Mouse (Mus musculus) lung, adult 2 months (tissue): ENCODE data around the gene Pear1. TPM values are rescaled to one million over a fixed set of nuclear protein-coding genes. Genes with fewer than 3 reads are reported as not detected.

Experiments used
- DNase-seq: peaks from one replicate; pipeline ENCODE4 v3.0.0; 2022
- H3K4me1 ChIP-seq: fragments of 200-500 bp; 2 replicates; pipeline ENCODE4 v1.6.1; 2011; ENCODE audit warnings: low read length; ENCODE audit not compliant: control insufficient read depth, insufficient read depth
- H3K4me3 ChIP-seq: fragments of 200-500 bp; replicated peaks from 2 replicates; pipeline ENCODE3; 2011; ENCODE audit warnings: low read depth, mild to moderate bottlenecking, control low read depth, low read length; ENCODE audit errors: extremely low read depth
- CTCF ChIP-seq: fragments of 200-500 bp; IDR thresholded peaks from 2 replicates; pipeline ENCODE4 v1.5.1; 2011; ENCODE audit warnings: mild to moderate bottlenecking, low read length, control low read depth; ENCODE audit not compliant: insufficient read depth
- POLR2A ChIP-seq: fragments of 200-500 bp; IDR thresholded peaks from 2 replicates; pipeline ENCODE4 v1.6.1; 2011; ENCODE audit warnings: low read depth, mild to moderate bottlenecking, control low read depth, low read length, borderline replicate concordance; ENCODE audit errors: extremely low read depth
- WGBS: fragments of 180-500 bp; shearing (Covaris S2); methylation state at CpG from one replicate; pipeline ENCODE4 v1.1.7; 2018; 5-methylcytosine and 5-hydroxymethylcytosine counted together
- polyA plus RNA-seq: library from polyadenylated mRNA; depleted of rRNA; stranded (reverse); fragments of >200 nt; gene quantifications from 2 replicates; pipeline ENCODE4 v1.2.3, GENCODE M21; 2012

Gene Pear1
- polyA plus RNA-seq, 1 experiment, result 87.2 TPM

- 43% methylated on average over 10 of the region's 10 CpGs for WGBS
- 0 out of 2 replicates have a peak, but pooled peaks cover 2% of the 10 kb centered on the region for H3K4me1 ChIP-seq
- H3K4me3 ChIP-seq, result no peak overlapping the region
- TF ChIP-seq POLR2A (no peak), CTCF (no peak)
- no peak for DNase-seq
These were observed 11.2 kb downstream of the Pear1 start for GRCm38 (mm10) chr3:87812873-87813272.

- 82% methylated on average over 4 of the region's 4 CpGs for WGBS
These were observed 11.7 kb downstream of the Pear1 start for GRCm38 (mm10) chr3:87812413-87812812.

DNA sequence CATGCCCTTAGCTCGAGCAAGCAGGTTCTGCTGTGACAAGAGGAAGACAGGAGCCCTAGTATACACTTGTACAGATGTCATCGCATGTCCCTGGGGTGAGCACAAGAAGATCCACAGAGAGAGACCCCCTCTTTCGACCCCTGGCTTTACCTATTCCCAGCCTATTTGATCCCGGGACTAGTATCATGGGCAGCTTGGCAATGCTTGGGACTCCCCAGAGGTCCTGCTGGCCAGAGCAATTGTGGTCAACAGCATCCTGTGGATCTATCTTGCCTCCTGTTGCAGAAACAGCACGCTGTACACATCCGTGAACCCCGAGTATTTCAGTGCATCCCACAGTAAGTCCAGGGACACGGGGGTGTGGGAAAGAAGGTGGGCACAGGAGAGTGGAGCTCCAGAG is 12.8 kb downstream of the Pear1 start:
- WGBS, result 81% methylated on average over 8 of the region's 8 CpGs
- Histone ChIP-seq H3K4me3 (no peak overlapping the region), H3K4me1 (no peaks in the 10 kb centered on the region)
- no peak for DNase-seq
- no peak for TF ChIP-seq POLR2A
- no peak for TF ChIP-seq CTCF

More at GRCm38 (mm10) chr3:87812413-87812812, 11.7 kb downstream of the Pear1 start:
- Histone ChIP-seq H3K4me3 (no peak overlapping the region), H3K4me1 (0 out of 2 replicates have a peak, but pooled peaks cover 2% of the 10 kb centered on the region)
- no peak for DNase-seq
- no peak for TF ChIP-seq POLR2A

- no peak for TF ChIP-seq CTCF
- no peak for TF ChIP-seq POLR2A
- DNase-seq, result no peak
- Histone ChIP-seq H3K4me3 (no peak overlapping the region), H3K4me1 (no peaks in the 10 kb centered on the region)
- WGBS, result 8% methylated on average over 28 of the region's 28 CpGs
These were observed 14.7 kb downstream of the Pear1 start for GRCm38 (mm10) chr3:87809322-87809962.

GRCm38 (mm10) chr3:87804038-87804677 is 19.9 kb downstream of the Pear1 start:
- 5% methylated on average over 26 of the region's 26 CpGs for WGBS
- 0 out of 2 replicates have a peak, but pooled peaks cover 3% of the 10 kb centered on the region for H3K4me1 ChIP-seq
- no peak for TF ChIP-seq POLR2A
- TF ChIP-seq CTCF, result no peak
- H3K4me3 ChIP-seq, result no peak overlapping the region
- DNase-seq, result no peak

DNA sequence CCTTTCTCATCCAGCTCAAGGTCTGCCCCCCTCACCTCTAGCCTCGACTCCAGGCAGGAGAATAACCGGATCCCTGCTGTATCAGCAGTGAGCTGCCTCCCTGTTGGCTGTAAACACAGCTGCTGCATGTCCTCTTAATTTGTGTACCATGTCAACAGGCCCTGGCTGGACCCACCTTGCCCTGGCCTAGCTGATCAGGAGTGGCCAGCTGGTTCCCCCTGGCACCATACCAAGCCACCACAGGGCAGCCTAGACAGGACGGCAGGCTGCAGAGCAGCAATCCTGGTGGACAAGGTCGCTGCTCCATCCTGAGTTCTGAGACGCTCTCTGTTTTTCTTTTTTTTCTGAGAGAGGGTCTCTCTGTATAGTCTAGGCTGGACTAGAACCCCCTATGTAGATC is 22.4 kb downstream of the Pear1 start:
- no peak for DNase-seq
- TF ChIP-seq POLR2A (no peak), CTCF (no peak)
- H3K4me1 ChIP-seq, result 0 out of 2 replicates have a peak, but pooled peaks cover 3% of the 10 kb centered on the region
- H3K4me3 ChIP-seq, result no peak overlapping the region
- 37% methylated on average over 5 of the region's 5 CpGs for WGBS

DNA sequence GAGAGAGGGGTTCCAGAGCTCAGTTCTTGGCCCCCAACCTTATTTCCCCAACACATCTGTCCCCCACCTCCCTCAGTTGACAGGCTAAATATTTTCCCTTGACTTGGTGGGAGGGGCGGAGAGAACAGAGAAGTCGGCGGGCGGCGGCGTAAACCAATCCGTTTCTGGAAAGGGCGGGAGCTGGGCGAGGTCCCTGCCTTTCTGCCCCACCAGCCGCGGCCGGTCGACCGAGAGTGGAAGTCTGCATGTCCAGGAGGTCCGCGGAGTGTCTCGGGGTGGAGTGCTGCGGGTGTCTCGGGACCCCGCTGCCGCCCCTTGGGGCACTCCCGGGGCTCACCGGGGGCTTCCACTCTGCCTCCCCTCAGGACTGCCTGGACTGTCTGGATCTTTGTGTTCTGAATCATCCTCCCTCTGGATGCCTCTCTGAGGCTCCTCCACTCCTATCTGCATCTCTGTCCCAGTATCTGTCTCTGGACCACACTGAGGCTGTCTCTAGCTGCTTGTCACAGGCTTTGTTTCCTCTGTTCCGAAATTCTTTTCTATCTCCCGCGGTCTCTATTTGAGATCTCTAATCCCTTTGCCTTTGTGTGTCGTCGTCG is 27.3 kb downstream of the Pear1 start, which contains the start of gene Insrr:
Gene Insrr, plus strand, starts transcription at position 216 of the 599 bp plus-strand sequence.
- DNase-seq, result no peak
- no peak within 1 kb of the TSS for H3K4me3 ChIP-seq
- TF ChIP-seq POLR2A (no peak), CTCF (no peak)
- 3% methylated on average over 29 of the region's 29 CpGs for WGBS
- H3K4me1 ChIP-seq, result peaks cover 6% of the 10 kb centered on the region; the same call in 1 of the 2 replicates

- Histone ChIP-seq H3K4me3 (no peak overlapping the region), H3K4me1 (peaks cover 6% of the 10 kb centered on the region; the same call in 1 of the 2 replicates)
- no peak for TF ChIP-seq POLR2A
- peak; percentile 36; the same call in 1 of the 2 replicates for TF ChIP-seq CTCF
- WGBS, result 15% methylated on average over 33 of the region's 33 CpGs
- peak; percentile 50 for DNase-seq
These were observed 28.5 kb downstream of the Pear1 start for GRCm38 (mm10) chr3:87795336-87796277.

DNA sequence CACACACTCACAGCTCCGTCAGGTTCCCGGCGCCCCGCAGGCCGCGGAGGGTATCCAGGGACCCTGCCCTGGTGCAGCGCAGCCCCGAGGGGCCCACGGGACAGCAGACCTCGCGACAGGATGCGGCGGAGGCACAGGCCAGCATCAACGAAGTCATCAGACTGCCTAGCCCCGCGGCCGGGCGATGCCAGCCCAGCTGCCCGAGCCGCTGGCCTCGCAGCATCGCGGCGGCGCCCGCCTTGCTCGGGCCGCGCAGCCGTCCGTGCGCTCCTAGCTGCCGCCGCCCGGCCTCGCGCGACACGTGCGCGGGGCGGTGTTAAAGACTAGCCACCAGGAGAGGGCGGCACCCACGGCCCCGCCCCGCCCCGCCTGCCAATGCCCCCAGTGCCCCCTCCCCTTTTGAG is 29.2 kb downstream of the Pear1 start, which contains the start of gene Ntrk1:
Gene Ntrk1, minus strand, starts transcription at position 241 of the 404 bp plus-strand sequence.
- Histone ChIP-seq H3K4me3 (no peak within 1 kb of the TSS), H3K4me1 (peaks cover 6% of the 10 kb centered on the region; the same call in 1 of the 2 replicates)
- TF ChIP-seq POLR2A (no peak), CTCF (no peak)
- DNase-seq, result no peak
- WGBS, result under 1% methylated on average over 46 of the region's 47 CpGs
